In the genomic region with DNA sequence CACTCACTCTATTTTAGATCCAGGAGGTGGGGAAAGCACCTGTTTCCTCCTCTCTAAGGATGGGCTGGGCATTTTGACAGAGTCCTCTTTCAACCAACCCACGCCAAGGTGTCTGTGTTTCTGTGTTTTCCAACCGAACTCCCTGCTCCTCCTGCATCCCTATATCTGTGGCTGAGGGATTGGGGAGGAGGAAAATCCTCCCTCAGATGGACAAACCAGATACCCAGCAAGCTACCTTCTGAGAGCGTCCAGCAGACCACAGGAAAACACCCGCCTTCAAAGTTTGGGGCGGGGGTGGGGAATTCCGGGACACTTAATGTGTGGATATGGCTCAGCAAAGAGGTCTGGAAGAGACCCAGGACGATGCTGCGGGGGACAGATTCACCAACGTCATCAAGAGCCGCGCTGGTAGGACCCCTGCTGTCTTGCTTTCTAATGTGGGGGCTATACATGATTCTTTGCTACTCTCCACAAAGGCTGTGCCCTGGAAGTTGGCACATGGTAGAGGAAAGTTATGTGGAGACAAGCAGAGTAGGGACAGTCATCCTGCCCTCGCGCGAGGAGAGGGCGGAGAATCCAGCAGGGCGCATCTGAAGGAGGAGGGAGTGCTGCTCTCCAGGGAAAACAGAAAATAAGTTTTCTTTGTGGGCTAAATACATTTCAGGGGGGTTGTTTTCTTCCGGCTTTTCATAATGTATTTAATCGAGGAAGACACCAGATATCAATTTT, we compare ENCODE assay signal across 9 mouse cellular contexts.
DNase-seq lines count a peak whose midpoint lies in the region; ATAC-seq lines count a peak whose summit lies in the region.
"Had no signal": no experiment of that assay in that cellular context is flagged by ENCODE, and none has a peak within 500 bp of the region (broad histone marks: within the 10 kb centered on the region; RNA-seq: fewer than 3 reads in every experiment).

No protein-coding gene starts in this region.

- no peaks in the 10 kb centered on the region for H3K27me3 ChIP-seq in heart, embryonic 11.5 days (ENCODE audit: control insufficient read depth, insufficient read depth, low read length)
- H3K27me3 ChIP-seq in intestine, embryonic 15.5 days (replicated peaks), result no peaks in the 10 kb centered on the region
- H3K27me3 ChIP-seq in neural tube, embryonic 13.5 days, result no peaks in the 10 kb centered on the region

- no peaks in the 10 kb centered on the region for H3K4me1 ChIP-seq in heart, embryonic 11.5 days (ENCODE audit: control insufficient read depth, insufficient read depth, low read length)
- no peaks in the 10 kb centered on the region for H3K4me1 ChIP-seq in intestine, embryonic 15.5 days (replicated peaks)
- H3K4me1 ChIP-seq in neural tube, embryonic 13.5 days (replicated peaks), result no peaks in the 10 kb centered on the region; the same call in 1 of the 2 replicates

- no peaks in the 10 kb centered on the region; the same call in 1 of the 2 replicates for H3K9me3 ChIP-seq in heart, embryonic 11.5 days (replicated peaks; ENCODE audit: control insufficient read depth, low read length)
- no peaks in the 10 kb centered on the region for H3K9me3 ChIP-seq in intestine, embryonic 15.5 days
- H3K9me3 ChIP-seq in neural tube, embryonic 13.5 days, result no peaks in the 10 kb centered on the region

- ATAC-seq in heart, embryonic 11.5 days (replicated peaks; ENCODE audit: insufficient number of reproducible peaks, low FRiP score, low TSS enrichment), result no peak
- ATAC-seq in intestine, embryonic 15.5 days, result no peak
- no peak; the same call in 1 of the 2 replicates for ATAC-seq in neural tube, embryonic 13.5 days (ENCODE audit: low read depth)

- H3K27ac ChIP-seq in heart, embryonic 11.5 days (ENCODE audit: low read depth, low read length), result no peak overlapping the region
- no peak overlapping the region for H3K27ac ChIP-seq in intestine, embryonic 15.5 days
- H3K27ac ChIP-seq in neural tube, embryonic 13.5 days (replicated peaks), result no peak overlapping the region

- H3K36me3 ChIP-seq in heart, embryonic 11.5 days (ENCODE audit: control insufficient read depth, insufficient read depth, low read length), result no peaks in the 10 kb centered on the region
- H3K36me3 ChIP-seq in intestine, embryonic 15.5 days, result no peaks in the 10 kb centered on the region
- no peaks in the 10 kb centered on the region for H3K36me3 ChIP-seq in neural tube, embryonic 13.5 days

- peak overlapping the region; percentile 53 for H3K4me2 ChIP-seq in heart, embryonic 11.5 days
- H3K4me2 ChIP-seq in intestine, embryonic 15.5 days (replicated peaks), result peak overlapping the region; percentile 48
- peak overlapping the region; percentile 55 for H3K4me2 ChIP-seq in neural tube, embryonic 13.5 days

- WGBS in heart, embryonic 11.5 days (ENCODE audit: insufficient replicate concordance), result 22% methylated on average over 18 of the region's 18 CpGs
- 30% methylated on average over 18 of the region's 18 CpGs for WGBS in intestine, embryonic 15.5 days
- WGBS in neural tube, embryonic 13.5 days, result 24% methylated on average over 18 of the region's 18 CpGs

- DNase-seq in heart, adult 18-20 months, result no peak
- peak; percentile 6 for DNase-seq in embryo, embryonic 9.5 days (ENCODE audit: extremely low spot score)
- no peak for DNase-seq in ovary, postnatal 10 days (ENCODE audit: low spot score)
- DNase-seq in urinary bladder, postnatal 25 days (ENCODE audit: low spot score), result no peak
- DNase-seq in spleen, adult 12 weeks (ENCODE audit: low spot score), result no peak
- DNase-seq: cerebellum, adult 9-10 months had no signal

- H3K4me3 ChIP-seq in heart, embryonic 11.5 days (ENCODE audit: low read depth, low read length), result peak overlapping the region; percentile 19; the same call in 1 of the 2 replicates
- no peak overlapping the region for H3K4me3 ChIP-seq in intestine, embryonic 15.5 days (replicated peaks)
- peak overlapping the region; percentile 26 for H3K4me3 ChIP-seq in neural tube, embryonic 13.5 days

- no peak overlapping the region for H3K9ac ChIP-seq in heart, embryonic 11.5 days (ENCODE audit: low read depth, low read length)
- no peak overlapping the region for H3K9ac ChIP-seq in intestine, embryonic 15.5 days
- no peak overlapping the region for H3K9ac ChIP-seq in neural tube, embryonic 13.5 days
